Mouse (Mus musculus): ENCODE data around the gene Gm20388.

DNA sequence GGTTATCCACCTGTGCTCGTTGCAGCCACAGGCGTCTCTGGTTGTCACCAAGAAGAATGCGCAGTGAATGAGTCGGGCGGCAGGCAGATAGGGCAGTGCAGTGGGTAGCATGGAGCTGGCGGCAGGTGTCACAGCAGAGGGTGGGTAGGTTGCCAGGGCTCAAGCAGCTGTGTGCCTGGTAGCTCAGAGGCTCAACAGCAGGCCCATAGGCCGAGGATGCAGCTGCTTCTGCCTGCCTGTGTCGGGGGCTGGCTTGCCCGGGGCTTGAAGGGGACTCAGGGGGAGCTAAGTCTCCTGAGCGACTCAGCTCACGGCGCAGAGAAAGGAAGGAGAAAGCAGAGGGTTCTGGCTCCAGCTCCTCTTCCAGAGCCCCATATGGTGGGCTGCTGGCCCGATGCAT is 3322.7 kb downstream of the Gm20388 start:
- no peak for TF ChIP-seq CTCF (conservative IDR thresholded peaks at IDR 0.05; ENCODE audit: insufficient read depth, insufficient read length, low read depth, low read length)
- no peak for TF ChIP-seq POLR2A (IDR thresholded peaks at IDR 0.05; ENCODE audit: low read depth, low read length)

All from kidney, adult 2 months (tissue).